Mouse (Mus musculus): ENCODE data around the gene Cdyl.

GRCm38 (mm10) chr13:35805727-35806126 is 146.1 kb downstream of the Cdyl start:
- TF ChIP-seq CTCF (IDR thresholded peaks at IDR 0.05; ENCODE audit: low read depth, low read length) (no peak), POLR2A (IDR thresholded peaks at IDR 0.05; ENCODE audit: insufficient read depth, low read length) (no peak)

Data from ES-Bruce4 (cell line).